Mouse (Mus musculus): ENCODE data around the gene Tecta. TPM values are rescaled to one million over a fixed set of nuclear protein-coding genes. Genes with fewer than 3 reads are reported as not detected.

Gene Tecta
- total RNA-seq, 1 experiment from 2014 or later = not detected

Other genes starting within 250 kb of the Tecta start
- gene Sc5d, start 135.7 kb downstream of the Tecta start, total RNA-seq (2017) = 71.3 and 81.2 TPM in 2 replicates
- gene Tbcel, start 107.9 kb upstream of the Tecta start, total RNA-seq (2017) = 21.4 and 22.0 TPM in 2 replicates

Measured in neutrophil, adult 5-6 weeks (primary cell).